Mouse (Mus musculus) layer of hippocampus, adult 9-10 months (tissue): Measurements from ENCODE around the gene Cdc25a.

Experiments
- DNase-seq: peaks from one replicate; pipeline ENCODE4 v3.0.0; 2022; ENCODE audit warnings: low spot score

Gene Cdc25a

GRCm38 (mm10) chr9:109894413-109895090 lies 19.2 kb downstream of the Cdc25a start:
- peak; percentile 65 for DNase-seq

- no peak for DNase-seq
Observed at GRCm38 (mm10) chr9:109895593-109895992, 20.2 kb downstream of the Cdc25a start.

- DNase-seq = no peak
Observed at GRCm38 (mm10) chr9:109896253-109897150, 21.1 kb downstream of the Cdc25a start.

- DNase-seq = no peak
Observed at GRCm38 (mm10) chr9:109898027-109898426, 22.6 kb downstream of the Cdc25a start.

- DNase-seq = no peak
Observed at GRCm38 (mm10) chr9:109899361-109899760, 24.0 kb downstream of the Cdc25a start.

GRCm38 (mm10) chr9:109899774-109900173 lies 24.4 kb downstream of the Cdc25a start:
- DNase-seq = no peak

GRCm38 (mm10) chr9:109900604-109901003 lies 25.2 kb downstream of the Cdc25a start:
- no peak for DNase-seq

- DNase-seq = no peak
Observed at GRCm38 (mm10) chr9:109902246-109902645, 26.9 kb downstream of the Cdc25a start.

GRCm38 (mm10) chr9:109902740-109903139 lies 27.4 kb downstream of the Cdc25a start:
- DNase-seq = no peak

- no peak for DNase-seq
Observed at GRCm38 (mm10) chr9:109907300-109907699, 31.9 kb downstream of the Cdc25a start.

- DNase-seq = no peak
Observed at GRCm38 (mm10) chr9:109907774-109908465, 32.5 kb downstream of the Cdc25a start.

GRCm38 (mm10) chr9:109909102-109909501 lies 33.7 kb downstream of the Cdc25a start:
- DNase-seq = no peak

- no peak for DNase-seq
Observed at GRCm38 (mm10) chr9:109909926-109910325, 34.5 kb downstream of the Cdc25a start.

GRCm38 (mm10) chr9:109911779-109912178 lies 36.4 kb downstream of the Cdc25a start:
- DNase-seq = no peak

- DNase-seq = no peak
Observed at GRCm38 (mm10) chr9:109914269-109914926, 39.0 kb downstream of the Cdc25a start.

- DNase-seq = no peak
Observed at GRCm38 (mm10) chr9:109917931-109918330, 42.6 kb downstream of the Cdc25a start.

GRCm38 (mm10) chr9:109929131-109929530 lies 53.8 kb downstream of the Cdc25a start:
- DNase-seq = no peak

GRCm38 (mm10) chr9:109930063-109930462 lies 54.7 kb downstream of the Cdc25a start:
- no peak for DNase-seq

- no peak for DNase-seq
Observed at GRCm38 (mm10) chr9:109930752-109931151, 55.4 kb downstream of the Cdc25a start.

GRCm38 (mm10) chr9:109931257-109932171 lies 56.1 kb downstream of the Cdc25a start, which contains the start of gene Map4:
Map4 (plus strand) TSS chr9:109931460.
- peak; percentile 91 for DNase-seq

- DNase-seq = no peak
Observed at GRCm38 (mm10) chr9:109932361-109932755, 57.0 kb downstream of the Cdc25a start.
